Mouse (Mus musculus): Measurements from ENCODE around the gene Igsf11.

- TF ChIP-seq POLR2A (IDR thresholded peaks at IDR 0.05; ENCODE audit: extremely low read depth, insufficient read depth, low read length) (no peak), CTCF (IDR thresholded peaks at IDR 0.05; ENCODE audit: extremely low read depth, insufficient read depth, low read length) (no peak)
Measured at GRCm38 (mm10) chr16:38947141-38947879, 54.8 kb downstream of the Igsf11 start.

All from cortical plate, adult 2 months (tissue).